Mouse (Mus musculus): ENCODE results near the gene Sort1. TPM values are rescaled to one million over a fixed set of nuclear protein-coding genes. Genes with fewer than 3 reads are reported as not detected.

Sort1 gene
- 184 TPM for polyA plus RNA-seq (2015; fragmentation: Illumina TruSeq; extraction: RNeasy Lipid Tissue Mini Kit (QIAGEN cat#74804); ENCODE audit: low read depth, low replicate concordance)

DNA sequence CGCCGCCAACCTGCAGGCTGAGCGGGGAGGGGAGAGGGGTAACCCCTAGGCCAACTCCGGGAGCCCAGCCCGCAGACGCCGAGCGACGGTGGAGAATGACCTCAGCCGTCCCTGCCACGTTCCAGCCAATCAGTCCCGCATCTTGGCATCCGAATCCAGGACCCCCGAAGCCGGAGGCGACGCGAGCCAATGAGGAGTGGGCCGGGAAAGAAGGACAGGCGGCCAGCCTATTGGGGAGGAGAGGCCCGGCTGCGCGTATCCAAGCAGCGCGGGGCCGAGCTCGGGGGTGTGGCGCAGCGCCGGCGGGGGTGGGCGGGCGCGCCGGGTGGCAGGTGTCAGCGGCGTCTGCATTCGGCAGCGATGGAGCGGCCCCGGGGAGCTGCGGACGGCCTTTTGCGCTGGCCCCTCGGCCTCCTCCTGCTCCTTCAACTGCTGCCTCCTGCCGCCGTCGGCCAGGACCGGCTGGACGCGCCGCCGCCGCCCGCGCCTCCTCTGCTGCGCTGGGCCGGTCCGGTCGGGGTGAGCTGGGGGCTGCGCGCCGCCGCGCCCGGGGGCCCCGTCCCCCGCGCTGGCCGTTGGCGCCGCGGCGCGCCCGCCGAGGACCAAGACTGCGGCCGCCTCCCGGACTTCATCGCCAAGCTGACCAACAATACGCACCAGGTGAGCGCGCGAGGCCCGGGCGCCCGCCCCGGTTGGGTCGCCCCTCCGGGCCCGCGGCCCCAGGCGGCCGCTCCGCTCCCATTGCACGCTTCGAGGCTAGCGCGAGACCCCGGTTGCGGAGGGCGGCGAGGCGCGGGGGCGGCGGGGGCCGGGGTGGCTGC is at the start of gene Sort1:
Gene Sort1, plus strand, starts transcription at position 302 of the 821 bp plus-strand sequence.

DNA sequence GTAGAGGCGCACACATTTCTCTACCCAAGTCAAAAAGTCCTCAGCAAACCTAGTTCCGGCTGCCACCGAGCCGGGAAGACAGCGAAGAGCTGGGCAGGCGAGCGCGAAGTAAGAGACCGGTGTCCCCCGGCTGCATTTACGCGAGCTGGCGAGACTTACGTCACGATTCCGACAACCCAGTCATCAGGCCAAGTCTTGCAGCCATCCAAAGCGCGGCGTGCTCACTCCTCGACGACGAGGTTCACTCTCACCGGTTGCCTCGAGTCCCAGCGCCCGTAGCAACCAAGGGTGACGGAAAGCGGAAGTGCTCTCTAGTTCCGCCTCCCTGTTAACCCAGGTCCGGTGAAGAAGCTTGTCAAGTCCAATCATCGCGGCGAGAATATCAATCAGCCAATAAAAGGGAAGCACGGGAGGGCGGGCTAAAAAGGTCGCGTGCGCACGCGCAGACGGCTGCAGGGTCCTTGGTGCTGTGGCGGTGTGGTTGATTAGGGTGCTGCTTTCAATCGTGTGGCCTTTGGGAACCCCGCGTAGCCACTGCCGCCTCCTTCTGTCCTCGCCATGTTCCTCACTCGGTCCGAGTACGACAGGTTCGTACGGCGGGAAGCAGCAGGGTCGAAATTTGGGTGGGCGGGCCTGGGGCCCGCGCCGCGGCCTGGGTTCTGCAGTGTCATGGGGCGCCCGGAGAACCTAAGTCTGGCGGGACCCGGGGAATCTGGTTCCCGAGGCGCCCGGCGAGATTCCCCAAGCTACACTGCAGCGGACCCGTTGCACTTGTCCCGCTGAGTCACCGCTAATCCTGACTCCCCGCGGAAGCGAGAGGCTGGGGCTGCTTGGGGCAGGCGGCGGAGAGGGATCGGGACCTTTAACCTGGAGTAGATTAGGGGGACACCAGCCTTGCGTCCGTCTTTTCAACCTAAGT is 26.9 kb upstream of the Sort1 start, which contains the start of gene Psma5:
Gene Psma5, plus strand, starts transcription at position 208 of the 919 bp plus-strand sequence.

DNA sequence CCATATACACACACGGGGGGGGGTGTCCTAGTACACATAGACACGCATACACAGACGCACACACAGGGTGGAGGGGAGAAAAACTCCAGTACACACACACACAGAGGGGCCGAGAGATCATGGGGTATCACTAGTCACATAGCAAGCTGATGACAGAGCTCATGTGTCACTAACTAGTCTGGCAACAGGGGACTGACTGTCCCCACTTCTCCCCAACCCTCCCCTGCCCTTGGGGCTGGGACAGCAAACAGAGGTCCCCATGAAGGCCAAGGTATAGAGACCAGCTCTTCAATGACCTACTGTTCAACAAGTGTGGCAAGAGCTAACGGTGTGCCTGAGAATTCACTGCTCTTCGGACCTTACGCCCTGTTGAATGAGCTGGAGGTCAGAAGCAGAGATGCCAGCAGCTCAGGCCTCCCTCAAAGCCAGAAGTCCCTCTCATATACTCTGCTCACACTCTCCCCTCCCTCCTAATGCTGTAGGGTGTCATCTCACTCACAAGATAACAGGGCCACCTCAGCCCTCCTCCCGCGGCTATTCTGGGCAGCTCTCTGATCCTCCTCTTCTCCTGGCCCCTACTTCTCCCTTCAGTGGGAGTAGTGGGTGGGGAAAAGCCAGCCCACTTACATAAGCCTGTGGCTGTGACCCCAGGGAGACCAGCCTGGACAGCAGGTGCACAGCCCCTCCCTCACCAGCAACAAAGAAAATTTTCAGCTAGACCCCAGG is 80.6 kb downstream of the Sort1 start, which contains the start of gene Mybphl:
Gene Mybphl, plus strand, starts transcription at position 642 of the 726 bp plus-strand sequence.

DNA sequence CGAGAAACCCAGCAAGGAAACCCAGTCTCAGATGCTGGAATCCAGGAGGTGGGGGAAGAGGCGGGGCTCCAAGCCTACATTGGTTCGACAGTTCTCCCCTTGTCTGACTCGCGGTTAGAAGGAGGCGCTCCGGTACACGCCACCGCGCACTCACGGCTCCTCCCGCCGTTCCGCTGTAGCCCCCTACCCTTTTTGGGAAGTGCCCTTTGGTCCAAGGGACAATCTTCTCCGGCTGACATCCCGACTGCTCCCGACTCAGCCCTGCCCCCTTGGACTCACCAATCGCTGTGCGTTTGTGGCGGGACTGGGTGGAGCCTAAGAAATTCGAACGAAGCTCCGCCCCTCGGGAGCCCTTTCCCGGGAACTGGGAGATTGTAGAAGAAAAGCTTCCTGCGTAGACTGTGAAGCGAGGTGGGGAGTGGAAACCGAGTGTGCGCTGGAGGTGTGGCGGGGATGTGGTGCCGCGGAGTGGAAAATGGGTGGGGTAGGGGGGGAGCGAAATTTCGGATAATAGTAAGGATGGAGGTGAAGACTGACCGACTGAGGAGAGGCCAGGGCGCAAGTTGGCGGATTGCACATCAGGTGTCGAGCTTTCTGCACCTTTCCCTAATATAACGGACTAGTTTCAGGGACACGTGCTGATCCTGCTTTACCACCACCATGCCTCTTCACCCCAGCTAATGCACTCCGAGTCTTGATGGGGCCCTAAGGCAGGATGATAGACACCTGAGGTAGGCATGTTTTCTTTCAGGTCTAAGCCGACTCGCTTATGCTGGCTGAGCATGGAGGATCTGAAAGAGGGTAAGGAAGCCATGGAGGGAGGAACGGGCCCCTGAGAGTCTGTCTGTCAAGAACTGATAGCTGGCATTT is 99.8 kb downstream of the Sort1 start, which contains the start of gene Psrc1:
Gene Psrc1, plus strand, starts transcription at position 355 of the 870 bp plus-strand sequence.

Other genes starting within 250 kb of the Sort1 start
- gene Gstm4, start 239.2 kb upstream of the Sort1 start, polyA plus RNA-seq (2015; fragmentation: Illumina TruSeq; extraction: RNeasy Lipid Tissue Mini Kit (QIAGEN cat#74804); ENCODE audit: low read depth, low replicate concordance) = 11.8 TPM
- 48.7 TPM for gene Ampd2, start 197.4 kb upstream of the Sort1 start, polyA plus RNA-seq (2015; fragmentation: Illumina TruSeq; extraction: RNeasy Lipid Tissue Mini Kit (QIAGEN cat#74804); ENCODE audit: low read depth, low replicate concordance)
- gene Gnat2, start 191.3 kb upstream of the Sort1 start, polyA plus RNA-seq (2015; fragmentation: Illumina TruSeq; extraction: RNeasy Lipid Tissue Mini Kit (QIAGEN cat#74804); ENCODE audit: low read depth, low replicate concordance) = not detected
- gene Gnai3, start 137.9 kb upstream of the Sort1 start, polyA plus RNA-seq (2015; fragmentation: Illumina TruSeq; extraction: RNeasy Lipid Tissue Mini Kit (QIAGEN cat#74804); ENCODE audit: low read depth, low replicate concordance) = 29.1 TPM
- 11.3 TPM for gene Gpr61, start 129.2 kb upstream of the Sort1 start, polyA plus RNA-seq (2015; fragmentation: Illumina TruSeq; extraction: RNeasy Lipid Tissue Mini Kit (QIAGEN cat#74804); ENCODE audit: low read depth, low replicate concordance)
- gene Amigo1, start 97.7 kb upstream of the Sort1 start, polyA plus RNA-seq (2015; fragmentation: Illumina TruSeq; extraction: RNeasy Lipid Tissue Mini Kit (QIAGEN cat#74804); ENCODE audit: low read depth, low replicate concordance) = 48.1 TPM
- 18.0 TPM for gene Cyb561d1, start 82.9 kb upstream of the Sort1 start, polyA plus RNA-seq (2015; fragmentation: Illumina TruSeq; extraction: RNeasy Lipid Tissue Mini Kit (QIAGEN cat#74804); ENCODE audit: low read depth, low replicate concordance)
- 19.3 TPM for gene Atxn7l2, start 73.1 kb upstream of the Sort1 start, polyA plus RNA-seq (2015; fragmentation: Illumina TruSeq; extraction: RNeasy Lipid Tissue Mini Kit (QIAGEN cat#74804); ENCODE audit: low read depth, low replicate concordance)
- 1.3 TPM for gene Sypl2, start 57.4 kb upstream of the Sort1 start, polyA plus RNA-seq (2015; fragmentation: Illumina TruSeq; extraction: RNeasy Lipid Tissue Mini Kit (QIAGEN cat#74804); ENCODE audit: low read depth, low replicate concordance)
- 183 TPM for gene Psma5, start 27.2 kb upstream of the Sort1 start, polyA plus RNA-seq (2015; fragmentation: Illumina TruSeq; extraction: RNeasy Lipid Tissue Mini Kit (QIAGEN cat#74804); ENCODE audit: low read depth, low replicate concordance)
- gene Mybphl, start 80.8 kb downstream of the Sort1 start, polyA plus RNA-seq (2015; fragmentation: Illumina TruSeq; extraction: RNeasy Lipid Tissue Mini Kit (QIAGEN cat#74804); ENCODE audit: low read depth, low replicate concordance) = not detected
- gene Psrc1, start 99.8 kb downstream of the Sort1 start, polyA plus RNA-seq (2015; fragmentation: Illumina TruSeq; extraction: RNeasy Lipid Tissue Mini Kit (QIAGEN cat#74804); ENCODE audit: low read depth, low replicate concordance) = 14.2 TPM
- gene Celsr2, start 131.5 kb downstream of the Sort1 start, polyA plus RNA-seq (2015; fragmentation: Illumina TruSeq; extraction: RNeasy Lipid Tissue Mini Kit (QIAGEN cat#74804); ENCODE audit: low read depth, low replicate concordance) = 51.6 TPM
- 280 TPM for gene Sars, start 161.1 kb downstream of the Sort1 start, polyA plus RNA-seq (2015; fragmentation: Illumina TruSeq; extraction: RNeasy Lipid Tissue Mini Kit (QIAGEN cat#74804); ENCODE audit: low read depth, low replicate concordance)

Measured in brain, adult 10 weeks (tissue).